Mouse (Mus musculus) left cerebral cortex, adult 11 months (tissue): Measurements from ENCODE around the gene Gm37419.

ENCODE experiments used
- DNase-seq: peaks from one replicate; pipeline ENCODE4 v3.0.0; 2022; ENCODE audit warnings: low spot score

The Gm37419 gene

GRCm38 (mm10) chr16:23988466-23989208 lies at the start of gene Gm37419, which contains the start of gene Bcl6:
Gene Gm37419, plus strand, starts transcription at chr16:23988482.
Gene Bcl6, minus strand, starts transcription at chr16:23988852.
- peak; percentile 83 for DNase-seq

- DNase-seq: no peak
These were observed 43.5 kb upstream of the Gm37419 start for GRCm38 (mm10) chr16:23944801-23945200.

- DNase-seq: no peak
These were observed 40.6 kb upstream of the Gm37419 start for GRCm38 (mm10) chr16:23947654-23948053.

GRCm38 (mm10) chr16:23952101-23952727 lies 36.1 kb upstream of the Gm37419 start:
- no peak for DNase-seq

GRCm38 (mm10) chr16:23953189-23953958 lies 34.9 kb upstream of the Gm37419 start:
- peak; percentile 29 for DNase-seq

GRCm38 (mm10) chr16:23953959-23954260 lies 34.4 kb upstream of the Gm37419 start:
- DNase-seq: no peak

- no peak for DNase-seq
These were observed 29.3 kb upstream of the Gm37419 start for GRCm38 (mm10) chr16:23958938-23959337.

- no peak for DNase-seq
These were observed 25.9 kb upstream of the Gm37419 start for GRCm38 (mm10) chr16:23962401-23962800.

GRCm38 (mm10) chr16:23963896-23964668 lies 24.2 kb upstream of the Gm37419 start:
- DNase-seq: no peak

- no peak for DNase-seq
These were observed 23.4 kb upstream of the Gm37419 start for GRCm38 (mm10) chr16:23964706-23965367.

GRCm38 (mm10) chr16:23966066-23966465 lies 22.2 kb upstream of the Gm37419 start:
- DNase-seq: no peak

GRCm38 (mm10) chr16:23967301-23967700 lies 21.0 kb upstream of the Gm37419 start:
- DNase-seq: no peak

GRCm38 (mm10) chr16:23968888-23969287 lies 19.4 kb upstream of the Gm37419 start:
- no peak for DNase-seq

- DNase-seq: no peak
These were observed 18.4 kb upstream of the Gm37419 start for GRCm38 (mm10) chr16:23969919-23970318.

- no peak for DNase-seq
These were observed 16.0 kb upstream of the Gm37419 start for GRCm38 (mm10) chr16:23972126-23972740.

- DNase-seq: no peak
These were observed 15.4 kb upstream of the Gm37419 start for GRCm38 (mm10) chr16:23972901-23973300.

GRCm38 (mm10) chr16:23973635-23974367 lies 14.5 kb upstream of the Gm37419 start:
- DNase-seq: no peak

GRCm38 (mm10) chr16:23976196-23976595 lies 12.1 kb upstream of the Gm37419 start:
- no peak for DNase-seq

GRCm38 (mm10) chr16:23977732-23978131 lies 10.6 kb upstream of the Gm37419 start:
- DNase-seq: no peak

GRCm38 (mm10) chr16:23978495-23978894 lies 9.8 kb upstream of the Gm37419 start:
- no peak for DNase-seq
